Mouse (Mus musculus) CD4-positive, CD25-positive, alpha-beta regulatory T cell (primary cell): ENCODE measurements around the gene P2rx7. TPM values are rescaled to one million over a fixed set of nuclear protein-coding genes. Genes with fewer than 3 reads are reported as not detected.

Experiments used
- polyA plus RNA-seq: library from polyadenylated mRNA; unstranded; fragments of 100-300 nt; shearing (Covaris generic); gene quantifications from one replicate; pipeline ENCODE4 v1.2.1, GENCODE M21; 2017

The P2rx7 gene
- 134 TPM for polyA plus RNA-seq

DNA sequence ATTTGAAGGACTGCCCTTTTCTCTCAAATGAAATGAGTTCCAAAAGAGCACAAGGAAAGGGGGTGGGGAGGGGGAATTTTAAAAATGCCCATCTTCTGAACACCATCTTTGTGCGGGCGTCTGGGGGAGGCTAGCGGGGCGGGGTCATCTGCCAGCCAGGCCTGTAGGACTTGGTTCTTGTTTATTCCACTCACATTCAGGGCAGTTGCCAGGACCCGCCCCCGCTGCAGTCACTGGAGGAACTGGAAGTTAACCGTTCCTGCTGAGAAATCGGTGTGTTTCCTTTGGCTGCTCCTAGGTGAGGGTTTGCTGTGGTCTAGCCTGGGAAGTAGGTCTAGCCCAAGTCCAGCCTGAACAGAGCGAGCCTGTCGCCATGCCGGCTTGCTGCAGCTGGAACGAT, at the start of gene P2rx7:
Gene P2rx7 (plus strand): TSS at position 211 of the 400 bp plus-strand sequence.

DNA sequence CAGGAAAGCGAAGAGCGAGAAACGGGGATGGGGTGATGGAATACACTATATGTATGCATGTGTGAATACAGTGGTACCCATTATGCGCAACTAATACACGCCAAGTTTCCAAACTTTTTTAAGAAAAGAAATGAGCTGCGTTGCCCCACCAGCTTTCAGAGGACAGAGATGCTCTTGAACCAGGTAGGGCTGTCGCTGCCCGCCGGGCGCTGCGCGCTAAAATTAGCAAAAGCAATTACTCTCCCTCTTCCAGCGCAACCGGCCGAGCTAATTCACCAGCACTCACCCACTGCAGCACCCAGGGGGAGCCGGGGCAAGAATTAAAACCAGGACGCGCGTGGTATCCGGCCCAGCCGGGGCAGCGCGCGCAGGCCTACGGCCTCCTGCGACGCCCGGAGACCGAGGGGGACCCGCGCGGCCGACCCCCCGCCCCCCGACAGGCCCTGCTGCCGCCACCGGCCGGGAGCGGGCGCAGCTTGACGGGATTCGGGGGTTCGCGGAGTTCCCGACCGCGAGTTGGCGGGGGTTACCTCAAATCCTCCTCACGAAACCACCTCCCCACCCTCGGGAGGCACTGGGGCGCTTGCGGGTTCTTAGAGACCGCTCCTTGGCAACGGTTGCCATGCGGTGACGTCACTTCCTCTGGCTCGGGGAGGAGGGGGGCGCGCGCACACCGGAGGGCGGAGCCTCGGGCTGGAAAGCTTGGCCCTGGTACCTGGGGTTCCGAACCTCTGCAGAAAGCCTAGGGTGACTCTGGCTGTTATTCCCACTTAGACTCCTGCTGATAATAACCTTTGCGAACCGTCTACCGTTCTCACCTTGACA, 29.6 kb upstream of the P2rx7 start, which contains the start of gene Ift81:
Gene Ift81 (minus strand): TSS at position 611 of the 825 bp plus-strand sequence.

DNA sequence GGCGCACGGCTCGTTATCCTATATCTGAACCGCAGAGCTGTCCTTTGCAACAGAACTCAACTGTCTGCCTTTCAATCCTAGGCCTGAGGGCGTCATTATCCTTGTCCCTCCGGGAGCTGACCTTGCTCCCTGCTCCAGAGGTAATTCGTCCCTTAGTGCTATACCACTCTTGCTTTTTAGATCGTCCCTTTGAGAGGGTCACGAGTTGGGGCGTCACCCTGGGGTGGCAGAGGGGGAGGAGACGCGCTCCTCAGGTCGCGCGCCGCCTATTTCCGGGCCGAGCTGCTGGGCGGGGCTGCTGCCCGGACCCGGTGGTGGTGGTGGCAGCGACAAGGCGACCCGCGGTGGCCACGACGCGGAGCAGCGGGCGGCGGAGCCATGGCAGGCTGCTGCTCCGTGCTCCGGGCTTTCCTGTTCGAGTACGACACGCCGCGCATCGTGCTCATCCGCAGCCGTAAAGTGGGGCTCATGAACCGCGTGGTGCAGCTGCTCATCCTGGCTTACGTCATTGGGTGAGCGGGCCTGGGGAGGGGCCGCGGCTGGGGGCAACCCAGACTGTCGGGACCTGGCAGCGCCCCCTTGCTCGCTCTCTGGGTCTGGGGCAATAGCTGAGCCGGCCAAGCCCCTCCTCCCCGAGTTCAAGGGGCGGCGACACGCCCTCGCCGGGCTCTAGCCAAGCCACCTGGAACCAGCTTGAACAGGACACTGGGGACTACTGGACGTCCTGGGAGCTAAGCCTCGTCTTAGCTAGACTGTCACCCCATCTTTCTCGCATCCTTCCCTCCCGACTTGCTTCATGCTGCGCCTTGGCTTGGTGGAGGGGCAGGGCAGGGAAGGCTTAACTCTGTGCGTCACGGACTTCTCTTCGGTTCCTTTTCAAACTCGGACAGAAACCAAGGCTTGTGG, 63.8 kb downstream of the P2rx7 start, which contains the start of gene P2rx4:
Gene P2rx4 (plus strand): TSS at position 269 of the 906 bp plus-strand sequence.

Other genes with a start within 250 kb of the P2rx7 start
- gene Anapc7, start 222.2 kb upstream of the P2rx7 start, polyA plus RNA-seq: 31.6 TPM
- gene Atp2a2, start 141.7 kb upstream of the P2rx7 start, polyA plus RNA-seq: 95.7 TPM
- gene Ift81, start 29.4 kb upstream of the P2rx7 start, polyA plus RNA-seq: 4.2 TPM
- gene P2rx4, start 63.6 kb downstream of the P2rx7 start, polyA plus RNA-seq: 63.8 TPM
- 23.3 TPM for gene Camkk2, start 135.5 kb downstream of the P2rx7 start, polyA plus RNA-seq
- 279 TPM for gene Anapc5, start 177.4 kb downstream of the P2rx7 start, polyA plus RNA-seq
- gene Rnf34, start 206.1 kb downstream of the P2rx7 start, polyA plus RNA-seq: 38.5 TPM